Mouse (Mus musculus) kidney, adult 2 months (tissue): ENCODE measurements at regions not wholly inside any gene's neighbourhood (a gene's known extent, or its start where the extent isn't known, plus 50 kb on each side); places are given as distances from the start of the nearest gene placed in this dataset.

Source experiments
- DNase-seq: peaks from one replicate; pipeline ENCODE4 v3.0.0; 2021
- H3K27ac ChIP-seq: fragments of 200-500 bp; 2 replicates; pipeline ENCODE4 v1.5.1; 2012; ENCODE audit warnings: low read depth, low read length, control low read depth, inconsistent platforms; ENCODE audit not compliant: insufficient read depth
- H3K27me3 ChIP-seq: fragments of 200-500 bp; replicated peaks from 2 replicates; pipeline ENCODE4 v1.6.1; 2012; ENCODE audit warnings: mild to moderate bottlenecking, moderate library complexity, low read length, inconsistent platforms; ENCODE audit not compliant: control insufficient read depth, insufficient read depth
- H3K36me3 ChIP-seq: fragments of 200-500 bp; 2 replicates; pipeline ENCODE4 v1.6.1; 2012; ENCODE audit warnings: mild to moderate bottlenecking, moderate library complexity, low read length, inconsistent platforms; ENCODE audit not compliant: control insufficient read depth, insufficient read depth
- H3K4me1 ChIP-seq: fragments of 200-500 bp; 2 replicates; pipeline ENCODE4 v1.6.1; 2011; ENCODE audit warnings: low read length; ENCODE audit not compliant: control insufficient read depth, insufficient read depth
- H3K4me3 ChIP-seq: fragments of 200-500 bp; 2 replicates; pipeline ENCODE4 v1.5.1; 2011; ENCODE audit warnings: mild to moderate bottlenecking, low read depth, low read length, control low read depth; ENCODE audit not compliant: insufficient read depth
- CTCF ChIP-seq: fragments of 200-500 bp; conservative IDR thresholded peaks from 2 replicates; pipeline ENCODE4 v1.5.1; 2011; ENCODE audit warnings: low read depth, mild to moderate bottlenecking, control low read depth, low read length, moderate library complexity, mixed read lengths; ENCODE audit not compliant: insufficient read depth, insufficient read length
- POLR2A ChIP-seq: fragments of 200-500 bp; IDR thresholded peaks from one replicate; pipeline ENCODE4 v1.6.1; 2011; ENCODE audit warnings: low read depth, low read length, control low read depth
- WGBS: fragments of 180-500 bp; shearing (Covaris S2); methylation state at CpG from one replicate; pipeline ENCODE4 v1.1.7; 2018; 5-methylcytosine and 5-hydroxymethylcytosine counted together

DNA sequence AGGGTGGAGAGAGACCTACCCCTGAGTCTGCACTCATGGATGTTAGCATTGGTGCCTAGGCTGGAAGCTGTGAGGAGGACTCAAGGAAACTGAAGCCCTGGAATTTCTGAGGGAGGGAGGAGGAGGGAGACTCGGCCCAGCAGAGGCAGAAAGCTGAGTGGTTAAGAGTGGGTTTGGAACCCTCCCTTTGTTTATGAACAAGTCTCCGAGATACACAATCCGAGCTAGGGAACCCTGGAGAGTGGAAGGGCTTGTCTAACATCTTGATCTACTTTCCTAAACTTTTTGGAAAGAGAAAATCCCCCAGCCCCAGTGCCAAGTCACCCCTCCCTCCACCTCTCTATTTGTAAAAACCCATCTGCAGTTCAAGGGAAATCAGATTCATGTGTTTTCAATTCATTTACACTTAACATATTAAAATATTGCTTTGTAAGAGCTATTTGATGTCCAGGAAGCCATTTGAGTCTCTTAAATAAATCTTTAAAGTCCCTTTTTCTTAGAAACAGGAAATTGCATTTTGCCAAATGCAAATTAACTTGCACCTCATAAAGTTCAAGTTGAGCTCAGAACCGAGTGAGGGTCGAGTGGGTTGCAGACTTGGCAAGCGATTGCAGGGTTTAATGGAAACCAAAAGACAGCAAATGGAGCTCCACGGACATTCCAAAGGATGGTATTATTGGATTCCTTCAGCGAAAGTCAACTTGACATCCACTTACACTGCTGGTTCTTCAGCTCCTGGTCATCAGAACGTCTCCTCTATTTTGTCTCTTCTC is 113.1 kb downstream of the En1 start:
- no peak overlapping the region for H3K27ac ChIP-seq
- no peak overlapping the region for H3K4me3 ChIP-seq
- 68% methylated on average over 9 of the region's 9 CpGs for WGBS
- H3K4me1 ChIP-seq = no peaks in the 10 kb centered on the region
- DNase-seq = no peak
- no peaks in the 10 kb centered on the region for H3K36me3 ChIP-seq
- no peak for TF ChIP-seq POLR2A
- H3K27me3 ChIP-seq = no peaks in the 10 kb centered on the region

GRCm38 (mm10) chr1:120726777-120727176 is 124.6 kb downstream of the En1 start:
- Histone ChIP-seq H3K36me3 (no peaks in the 10 kb centered on the region), H3K27me3 (no peaks in the 10 kb centered on the region), H3K4me3 (no peak overlapping the region), H3K4me1 (no peaks in the 10 kb centered on the region), H3K27ac (no peak overlapping the region)
- WGBS = 87% methylated on average over 7 of the region's 7 CpGs
- DNase-seq = no peak
- TF ChIP-seq POLR2A = no peak

GRCm38 (mm10) chr1:120727427-120727826 is 125.2 kb downstream of the En1 start:
- Histone ChIP-seq H3K4me1 (no peaks in the 10 kb centered on the region), H3K4me3 (no peak overlapping the region), H3K27ac (no peak overlapping the region), H3K36me3 (no peaks in the 10 kb centered on the region), H3K27me3 (no peaks in the 10 kb centered on the region)
- no peak for DNase-seq
- 42% methylated on average over 8 of the region's 8 CpGs for WGBS
- TF ChIP-seq CTCF (no peak), POLR2A (no peak)

GRCm38 (mm10) chr1:120732003-120732402 is 129.8 kb downstream of the En1 start:
- no peak for DNase-seq
- 51% methylated on average over 1 of the region's 1 CpGs for WGBS
- no peaks in the 10 kb centered on the region for H3K36me3 ChIP-seq
- H3K4me3 ChIP-seq = no peak overlapping the region
- TF ChIP-seq POLR2A (no peak), CTCF (no peak)
- no peak overlapping the region for H3K27ac ChIP-seq
- H3K4me1 ChIP-seq = no peaks in the 10 kb centered on the region
- no peaks in the 10 kb centered on the region for H3K27me3 ChIP-seq

DNA sequence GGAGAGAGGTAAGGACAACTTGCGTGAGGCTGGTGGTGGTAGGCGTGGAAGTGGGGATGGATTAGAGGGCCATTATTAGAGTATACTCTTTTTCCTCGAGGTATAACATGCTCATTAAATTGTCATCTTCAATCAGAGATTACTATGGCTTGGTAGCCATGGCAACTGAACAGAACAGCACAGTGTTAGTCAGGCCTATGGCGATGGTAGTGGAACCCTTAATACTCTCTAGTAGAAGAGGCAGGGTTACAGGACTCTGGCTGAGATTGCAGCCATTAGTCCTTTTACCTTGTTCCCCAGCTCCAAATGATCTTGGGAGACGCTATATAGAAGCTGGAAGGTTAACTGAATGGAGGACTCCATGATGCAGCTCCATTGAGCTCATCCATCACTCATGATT is 131.5 kb downstream of the En1 start:
- Histone ChIP-seq H3K4me1 (no peaks in the 10 kb centered on the region), H3K27me3 (no peaks in the 10 kb centered on the region), H3K36me3 (no peaks in the 10 kb centered on the region), H3K4me3 (no peak overlapping the region), H3K27ac (no peak overlapping the region)
- no peak for DNase-seq
- TF ChIP-seq POLR2A (no peak), CTCF (no peak)
- 81% methylated on average over 5 of the region's 5 CpGs for WGBS

- Histone ChIP-seq H3K4me1 (no peaks in the 10 kb centered on the region), H3K27me3 (no peaks in the 10 kb centered on the region), H3K4me3 (no peak overlapping the region), H3K27ac (no peak overlapping the region), H3K36me3 (no peaks in the 10 kb centered on the region)
- TF ChIP-seq CTCF (no peak), POLR2A (no peak)
- no peak for DNase-seq
These were observed 132.6 kb downstream of the En1 start for GRCm38 (mm10) chr1:120734846-120735245.

DNA sequence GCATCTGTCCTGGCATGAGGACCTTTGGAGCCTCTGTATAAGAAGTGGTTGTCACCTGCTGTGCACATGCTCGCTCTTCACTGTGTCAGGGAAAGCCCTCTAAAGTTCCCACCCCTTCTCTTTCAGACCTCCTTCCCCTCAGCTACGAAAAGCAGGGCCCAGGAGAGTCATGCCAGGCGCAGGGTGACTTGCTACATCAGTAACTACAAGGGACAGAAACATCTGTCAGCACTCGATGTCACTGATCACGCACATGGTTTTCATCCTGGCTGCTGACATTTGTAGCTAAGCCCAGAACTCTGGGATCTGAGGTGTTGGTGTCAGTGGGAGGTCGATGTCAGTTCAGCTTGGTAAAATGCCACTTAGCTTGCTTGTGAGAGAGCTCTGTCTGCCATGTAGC is 137.3 kb downstream of the En1 start:
- WGBS = 75% methylated on average over 6 of the region's 6 CpGs
- Histone ChIP-seq H3K27ac (no peak overlapping the region), H3K27me3 (no peaks in the 10 kb centered on the region), H3K4me3 (no peak overlapping the region), H3K36me3 (no peaks in the 10 kb centered on the region), H3K4me1 (no peaks in the 10 kb centered on the region)
- no peak for TF ChIP-seq CTCF
- TF ChIP-seq POLR2A = no peak
- DNase-seq = no peak
